Mouse (Mus musculus) liver, embryonic 12.5 days (tissue): ENCODE measurements at regions not wholly inside any gene's neighbourhood (a gene's known extent, or its start where the extent isn't known, plus 50 kb on each side); places are given as distances from the start of the nearest gene placed in this dataset.

Experiments used
- ATAC-seq: fragments of 200-750 bp; cut with Nextera tagmentation; 2 replicates; pipeline ENCODE4 v1.8.0; 2017; ENCODE audit warnings: moderate number of reproducible peaks, mild to moderate bottlenecking, moderate library complexity
- H3K27ac ChIP-seq: fragments of 300-500 bp; sonication (generic); 2 replicates; pipeline ENCODE4 v1.5.1; 2016; ENCODE audit warnings: mild to moderate bottlenecking
- H3K27me3 ChIP-seq: fragments of 300-500 bp; sonication (generic); replicated peaks from 2 replicates; pipeline ENCODE4 v1.6.1; 2016; ENCODE audit warnings: mild to moderate bottlenecking, moderate library complexity
- H3K36me3 ChIP-seq: fragments of 300-500 bp; sonication (generic); 2 replicates; pipeline ENCODE4 v1.6.1; 2016; ENCODE audit warnings: mild to moderate bottlenecking, moderate library complexity
- H3K4me1 ChIP-seq: fragments of 300-500 bp; sonication (generic); 2 replicates; pipeline ENCODE4 v1.6.1; 2016
- H3K4me2 ChIP-seq: fragments of 300-500 bp; sonication (generic); 2 replicates; pipeline ENCODE4 v1.6.1; 2016; ENCODE audit warnings: mild to moderate bottlenecking, moderate library complexity
- H3K4me3 ChIP-seq: fragments of 300-500 bp; sonication (generic); 2 replicates; pipeline ENCODE4 v1.5.1; 2016; ENCODE audit warnings: mild to moderate bottlenecking, moderate library complexity
- H3K9ac ChIP-seq: fragments of 300-500 bp; sonication (generic); 2 replicates; pipeline ENCODE4 v1.6.1; 2016; ENCODE audit warnings: mild to moderate bottlenecking, moderate library complexity
- H3K9me3 ChIP-seq: fragments of 300-500 bp; sonication (generic); replicated peaks from 2 replicates; pipeline ENCODE4 v1.6.1; 2016; ENCODE audit warnings: mild to moderate bottlenecking, moderate library complexity
- WGBS: fragments of 180-500 bp; shearing (Covaris S2); methylation state at CpG from one replicate; pipeline ENCODE4 v1.1.7; 2016; ENCODE audit not compliant: insufficient replicate concordance; 5-methylcytosine and 5-hydroxymethylcytosine counted together

DNA sequence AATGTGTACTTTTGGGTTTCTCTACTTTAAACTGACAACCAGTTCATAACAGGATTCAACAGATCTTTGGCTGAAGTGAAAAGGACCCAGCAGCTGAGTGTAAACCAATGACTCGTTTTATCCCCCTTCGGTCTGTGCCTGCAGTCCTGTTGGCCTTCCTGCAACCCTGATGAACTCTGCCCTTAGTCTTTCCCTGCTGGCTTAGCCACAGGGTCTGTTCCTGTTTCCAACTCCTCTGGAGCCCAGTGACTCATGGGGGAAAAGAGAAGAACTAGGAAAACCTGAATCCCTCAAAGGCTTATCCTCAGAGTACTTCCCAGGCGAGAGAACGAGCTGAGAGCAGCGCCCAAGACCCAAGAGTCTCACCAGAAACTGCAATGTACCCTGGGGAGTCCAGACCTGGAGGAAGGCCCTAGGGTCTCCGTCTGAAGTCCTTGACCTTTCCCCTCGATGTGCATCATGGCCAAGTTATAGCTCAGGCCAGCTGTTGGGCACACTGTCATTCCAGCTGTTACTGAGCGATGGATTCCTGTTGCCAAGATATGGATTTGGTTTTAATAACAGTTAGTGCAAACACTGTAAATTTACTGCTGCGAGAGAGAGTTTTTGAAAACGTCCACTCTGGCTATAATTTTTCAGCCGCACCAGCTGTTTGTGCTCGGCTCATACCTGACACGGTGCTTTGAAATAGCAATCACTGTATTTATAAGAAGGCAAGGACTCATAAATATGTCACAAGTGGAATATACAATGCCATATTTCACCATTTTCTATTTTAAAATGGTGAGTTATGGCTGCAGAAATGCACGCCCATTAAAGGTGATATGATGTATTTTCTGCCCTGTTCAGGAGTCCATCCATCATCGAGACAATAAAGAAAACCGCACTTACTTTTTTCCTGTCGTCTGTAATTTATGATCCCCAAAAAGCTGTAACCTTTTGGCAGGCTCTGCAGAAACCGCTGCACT, 63.3 kb upstream of the Zfp703 start:
- Histone ChIP-seq H3K4me2 (no peak overlapping the region), H3K27me3 (no peaks in the 10 kb centered on the region), H3K36me3 (no peaks in the 10 kb centered on the region), H3K4me1 (no peaks in the 10 kb centered on the region), H3K9me3 (no peaks in the 10 kb centered on the region), H3K4me3 (no peak overlapping the region), H3K27ac (no peak overlapping the region), H3K9ac (no peak overlapping the region)
- ATAC-seq, result no peak
- 66% methylated on average over 18 of the region's 18 CpGs for WGBS

DNA sequence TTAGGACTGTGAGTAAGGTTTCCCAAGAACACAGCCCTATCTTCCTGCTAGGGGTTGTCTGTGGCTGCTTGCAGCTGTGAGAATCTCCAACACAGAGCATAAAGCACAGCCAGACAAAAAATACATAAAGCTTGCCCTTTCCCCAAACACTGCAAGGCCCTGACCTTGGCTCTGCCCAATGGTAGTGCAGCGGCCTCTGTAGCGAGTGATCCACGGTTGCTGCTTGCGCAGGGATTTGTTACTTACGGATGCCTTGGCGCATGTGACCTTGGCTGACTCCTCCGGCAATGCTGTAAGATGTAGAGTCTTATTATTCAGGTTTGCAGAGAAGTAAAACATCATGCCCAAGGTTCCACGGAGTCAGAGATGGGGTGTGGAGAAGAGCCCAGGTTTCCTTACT, 61.4 kb upstream of the Zfp703 start:
- no peak overlapping the region for H3K9ac ChIP-seq
- H3K27me3 ChIP-seq, result no peaks in the 10 kb centered on the region
- no peak overlapping the region for H3K4me3 ChIP-seq
- H3K4me1 ChIP-seq, result no peaks in the 10 kb centered on the region
- WGBS, result 75% methylated on average over 8 of the region's 8 CpGs
- no peak overlapping the region for H3K27ac ChIP-seq
- H3K9me3 ChIP-seq, result no peaks in the 10 kb centered on the region
- H3K4me2 ChIP-seq, result no peak overlapping the region
- H3K36me3 ChIP-seq, result no peaks in the 10 kb centered on the region
- ATAC-seq, result no peak

DNA sequence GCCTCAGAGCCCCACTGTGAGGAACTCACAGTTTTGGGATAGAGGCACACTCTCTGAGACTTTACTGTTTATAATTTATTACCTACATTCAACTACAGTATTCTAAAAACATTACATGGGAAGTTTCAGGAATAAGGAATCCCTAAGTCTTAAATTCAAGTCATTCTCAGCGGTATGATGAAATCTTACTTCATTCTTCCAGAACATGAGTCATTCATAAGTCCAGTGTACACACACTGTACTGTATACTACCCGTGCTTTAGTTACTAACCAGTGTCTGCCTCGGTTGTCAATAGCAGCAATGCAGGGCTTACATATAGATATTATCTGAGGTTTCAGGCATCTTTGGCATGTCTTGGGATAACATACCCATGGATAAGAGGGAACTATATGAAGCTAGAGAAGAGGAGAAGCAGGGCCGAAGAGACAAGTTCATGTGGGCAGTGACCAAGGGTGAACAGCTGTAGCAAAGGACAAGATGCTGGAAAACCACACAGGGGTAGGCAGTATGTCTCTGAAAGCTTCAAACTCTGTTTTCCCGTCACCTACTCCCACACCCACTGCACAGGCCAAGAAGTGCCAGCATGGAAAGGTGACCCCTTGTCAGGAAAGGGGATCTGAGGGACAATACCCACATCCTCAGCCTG, 55.5 kb upstream of the Zfp703 start:
- H3K4me3 ChIP-seq, result no peak overlapping the region
- H3K9me3 ChIP-seq, result no peaks in the 10 kb centered on the region
- no peaks in the 10 kb centered on the region for H3K36me3 ChIP-seq
- no peak for ATAC-seq
- H3K9ac ChIP-seq, result no peak overlapping the region
- H3K27ac ChIP-seq, result no peak overlapping the region
- H3K27me3 ChIP-seq, result no peaks in the 10 kb centered on the region
- 62% methylated on average over 5 of the region's 5 CpGs for WGBS
- no peak overlapping the region for H3K4me2 ChIP-seq
- no peaks in the 10 kb centered on the region for H3K4me1 ChIP-seq

DNA sequence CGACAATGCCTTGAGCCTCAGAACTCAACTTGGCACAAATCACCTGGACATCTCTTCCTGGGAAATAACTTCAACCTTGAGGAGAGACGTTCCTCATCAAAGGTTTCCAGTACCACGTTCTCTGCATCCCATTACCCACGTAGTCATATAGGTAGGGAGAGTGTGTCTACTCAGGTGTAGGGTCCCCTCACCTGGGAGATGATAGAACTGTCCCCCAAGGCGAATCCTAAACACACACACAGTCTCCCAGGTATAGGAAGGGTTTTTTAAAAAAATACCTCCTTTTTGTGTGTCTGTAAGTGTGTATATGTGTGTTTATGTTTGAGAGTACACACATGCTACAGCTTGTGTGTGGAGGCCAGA, 55.0 kb upstream of the Zfp703 start:
- H3K4me3 ChIP-seq, result no peak overlapping the region
- no peaks in the 10 kb centered on the region for H3K36me3 ChIP-seq
- WGBS, result 67% methylated on average over 5 of the region's 5 CpGs
- no peak overlapping the region for H3K27ac ChIP-seq
- H3K9me3 ChIP-seq, result no peaks in the 10 kb centered on the region
- ATAC-seq, result no peak
- H3K4me1 ChIP-seq, result no peaks in the 10 kb centered on the region
- no peak overlapping the region for H3K9ac ChIP-seq
- no peaks in the 10 kb centered on the region for H3K27me3 ChIP-seq
- H3K4me2 ChIP-seq, result no peak overlapping the region

DNA sequence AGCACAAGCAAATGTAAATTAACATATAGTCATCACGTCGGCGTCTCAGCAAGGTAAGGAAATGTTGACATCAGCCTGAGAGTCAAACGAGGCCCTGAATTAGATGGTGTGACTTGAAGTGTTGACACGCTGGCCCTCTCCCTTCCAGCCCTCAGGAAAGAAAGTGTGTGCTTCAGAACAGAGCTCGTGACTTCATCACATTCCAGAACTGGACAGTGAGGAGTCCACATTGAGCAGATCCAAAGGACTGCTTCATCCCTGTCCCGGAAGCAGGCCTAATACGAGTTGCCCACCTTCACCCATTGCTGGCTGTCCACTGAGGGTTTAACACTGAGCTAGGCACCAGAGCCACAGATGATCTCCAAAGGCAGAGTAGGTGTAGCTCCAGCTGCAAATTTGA, 54.0 kb upstream of the Zfp703 start:
- Histone ChIP-seq H3K9ac (no peak overlapping the region), H3K36me3 (no peaks in the 10 kb centered on the region), H3K27ac (no peak overlapping the region), H3K27me3 (no peaks in the 10 kb centered on the region), H3K4me2 (no peak overlapping the region), H3K4me3 (no peak overlapping the region), H3K4me1 (no peaks in the 10 kb centered on the region), H3K9me3 (0 out of 2 replicates have a peak, but pooled peaks cover 1% of the 10 kb centered on the region)
- ATAC-seq, result no peak
- WGBS, result 69% methylated on average over 8 of the region's 8 CpGs
